9 mouse cellular contexts compared by ENCODE assay signal in the genomic region with DNA sequence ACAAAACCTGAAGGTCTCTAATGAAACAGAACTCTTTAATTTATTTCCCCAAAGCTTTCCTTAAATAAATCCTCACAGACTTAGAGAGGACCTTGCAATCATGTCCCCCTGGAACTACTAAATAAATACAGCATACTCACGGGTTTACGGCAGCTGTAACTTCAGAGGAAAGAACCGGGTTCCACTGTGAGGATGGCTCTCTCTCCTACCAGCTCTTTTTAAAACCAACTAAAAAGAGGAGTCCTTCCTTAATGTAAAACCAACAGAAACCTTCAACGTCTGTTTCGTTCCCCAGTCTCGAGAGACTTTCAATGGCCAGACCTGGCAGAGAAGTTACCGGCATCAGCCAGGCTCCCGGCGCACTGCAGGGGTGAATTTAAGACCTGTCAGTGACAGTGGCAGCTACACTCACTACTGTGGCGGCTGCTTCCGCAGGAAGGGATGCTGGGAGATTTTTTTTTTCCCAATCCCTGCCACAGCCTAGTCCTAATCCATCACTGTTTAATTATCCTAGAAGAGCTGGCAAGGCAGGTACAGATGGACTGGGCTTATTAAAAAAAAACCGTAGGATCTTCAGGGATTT. TPM values are rescaled to one million over a fixed set of nuclear protein-coding genes. Genes with fewer than 3 reads are reported as not detected.
DNase-seq lines count a peak whose midpoint lies in the region; ATAC-seq and TF ChIP-seq lines count a peak whose summit lies in the region.
"Had no signal": no experiment of that assay in that cellular context is flagged by ENCODE, and none has a peak within 500 bp of the region (broad histone marks: within the 10 kb centered on the region; RNA-seq: fewer than 3 reads in every experiment).

No protein-coding gene starts in this region.

- H3K27ac ChIP-seq in heart, adult 2 months = no peak overlapping the region
- H3K27ac ChIP-seq in cortical plate, adult 2 months (ENCODE audit: insufficient read depth, low read length) = peak overlapping the region; percentile 82
- H3K27ac ChIP-seq in heart, embryonic 14.5 days (replicated peaks in 1 of 2; ENCODE audit: control insufficient read depth in 1 of 2, insufficient read depth in 1 of 2, low read depth in 2 of 2, low read length in 2 of 2) = no peak overlapping the region; a peak in 1 of 4 replicates
- no peak overlapping the region for H3K27ac ChIP-seq in stomach, embryonic 14.5 days (ENCODE audit: low read length)

- no peak for TF ChIP-seq EP300 in heart, adult 2 months (IDR thresholded peaks at IDR 0.05; ENCODE audit: insufficient read depth, low read depth, low read length)

- peak overlapping the region; percentile 43 for H3K4me3 ChIP-seq in heart, adult 2 months
- peak overlapping the region; percentile 62 for H3K4me3 ChIP-seq in cortical plate, adult 2 months (ENCODE audit: insufficient read depth, low read length)
- peak overlapping the region; percentile 48 to 50 for H3K4me3 ChIP-seq in heart, embryonic 14.5 days (ENCODE audit: control insufficient read depth in 1 of 2, insufficient read depth in 1 of 2, low read depth in 1 of 2, low read length in 2 of 2)
- H3K4me3 ChIP-seq in stomach, embryonic 14.5 days (ENCODE audit: low read depth, low read length) = peak overlapping the region; percentile 25

- H3K79me2 ChIP-seq in heart, adult 2 months (replicated peaks; ENCODE audit: control insufficient read depth, insufficient read depth, low read length) = no peaks in the 10 kb centered on the region

- no peaks in the 10 kb centered on the region for H3K27me3 ChIP-seq in heart, adult 2 months (ENCODE audit: control insufficient read depth, insufficient read depth, low read length)
- no peaks in the 10 kb centered on the region; the same call in 1 of the 2 replicates for H3K27me3 ChIP-seq in heart, embryonic 14.5 days (ENCODE audit: control insufficient read depth, insufficient read depth, low read length)
- H3K27me3 ChIP-seq in stomach, embryonic 14.5 days (ENCODE audit: control insufficient read depth, insufficient read depth, low read length) = no peaks in the 10 kb centered on the region
- H3K27me3 ChIP-seq: CH12.LX had no signal

- WGBS in heart, adult 2 months = 5% methylated on average over 12 of the region's 12 CpGs
- 5% methylated on average over 12 of the region's 12 CpGs for WGBS in heart, embryonic 14.5 days
- 3% methylated on average over 12 of the region's 12 CpGs for WGBS in stomach, embryonic 14.5 days

- peak; percentile 40 to 49 for DNase-seq in heart, adult 2 months
- no peak for DNase-seq in heart, adult 8-10 months (ENCODE audit: low spot score)
- peak; percentile 47 to 65 for DNase-seq in kidney, postnatal 4 days
- DNase-seq in ovary, postnatal 36 days (ENCODE audit: low spot score) = no peak

- no peaks in the 10 kb centered on the region; the same call in none of the 2 replicates for H3K4me1 ChIP-seq in heart, adult 2 months (ENCODE audit: control insufficient read depth, insufficient read depth, low read length)
- H3K4me1 ChIP-seq in cortical plate, adult 2 months (ENCODE audit: control insufficient read depth, insufficient read depth, low read length) = peaks cover 11% of the 10 kb centered on the region
- H3K4me1 ChIP-seq in heart, embryonic 14.5 days (ENCODE audit: control insufficient read depth in 2 of 2, insufficient read depth in 2 of 2, low read length in 2 of 2) = peaks cover 0 to 2% of the 10 kb centered on the region in 2 experiments; a peak in 1 of 4 replicates
- no peaks in the 10 kb centered on the region for H3K4me1 ChIP-seq in stomach, embryonic 14.5 days (ENCODE audit: control insufficient read depth, insufficient read depth, low read length)

- no peaks in the 10 kb centered on the region for H3K9me3 ChIP-seq in heart, embryonic 14.5 days (ENCODE audit: control insufficient read depth, low read length)
- no peaks in the 10 kb centered on the region for H3K9me3 ChIP-seq in stomach, embryonic 14.5 days (ENCODE audit: control insufficient read depth, low read depth, low read length)

- no peak for TF ChIP-seq CTCF in heart, adult 2 months (IDR thresholded peaks at IDR 0.05)
- no peak for TF ChIP-seq CTCF in cortical plate, adult 2 months (IDR thresholded peaks at IDR 0.05; ENCODE audit: extremely low read depth, insufficient read depth, low read length)

- TF ChIP-seq POLR2A in heart, adult 2 months (IDR thresholded peaks at IDR 0.05; ENCODE audit: insufficient read depth, low read depth, low read length) = no peak
- TF ChIP-seq POLR2A in cortical plate, adult 2 months (IDR thresholded peaks at IDR 0.05; ENCODE audit: extremely low read depth, insufficient read depth, low read length) = peak; percentile 72; the same call in 1 of the 2 replicates

- H3K4me2 ChIP-seq in heart, embryonic 14.5 days (ENCODE audit: low read length) = peak overlapping the region; percentile 85
- peak overlapping the region; percentile 71 for H3K4me2 ChIP-seq in stomach, embryonic 14.5 days (replicated peaks; ENCODE audit: low read depth, low read length)

- no peaks in the 10 kb centered on the region for H3K36me3 ChIP-seq in heart, adult 2 months (ENCODE audit: control insufficient read depth, insufficient read depth, low read length)
- no peaks in the 10 kb centered on the region for H3K36me3 ChIP-seq in heart, embryonic 14.5 days (ENCODE audit: control insufficient read depth, insufficient read depth, low read length)
- no peaks in the 10 kb centered on the region for H3K36me3 ChIP-seq in stomach, embryonic 14.5 days (ENCODE audit: control insufficient read depth, insufficient read depth, low read length)

- intact Hi-C loops in heart, adult 2 months (cut with DNase I) = loop anchor here (5.0 kb wide), 1 partner anchor 32 kb away; no protein-coding TSS in a partner anchor

- H3K9ac ChIP-seq in heart, adult 2 months (ENCODE audit: low read depth, low read length) = peak overlapping the region; percentile 43; the same call in 1 of the 2 replicates
- H3K9ac ChIP-seq in heart, embryonic 14.5 days (ENCODE audit: low read length) = peak overlapping the region; percentile 64
- H3K9ac ChIP-seq in stomach, embryonic 14.5 days (replicated peaks; ENCODE audit: low read depth, low read length) = no peak overlapping the region; the same call in 1 of the 2 replicates

- ATAC-seq in heart, embryonic 14.5 days (ENCODE audit: insufficient number of reproducible peaks, insufficient read depth, low FRiP score, low read depth) = no peak
- 0 out of 2 replicates have a peak, but pooled peaks have one; percentile 17 for ATAC-seq in megakaryocyte-erythroid progenitor cell, adult 5-6 weeks (replicated peaks; ENCODE audit: low FRiP score, low TSS enrichment, poor library complexity, severe bottlenecking)
- no peak for ATAC-seq in stomach, embryonic 14.5 days (ENCODE audit: insufficient number of reproducible peaks, insufficient read depth, low FRiP score, low read depth)

RNA-seq across cellular contexts. Expression of gene Ttc39b, which starts 39.2 kb away (rescaled TPM):
- 10 to 100 TPM; 16.2 to 21.9 TPM for total RNA-seq in heart, adult 2 months (2021)
- 3.8 and 7.4 TPM in 2 replicates for polyA plus RNA-seq in heart, adult 2 months (2012; rRNA removed)
- 10 to 100 TPM; 18.5 to 23.7 (median 20.8) TPM for total RNA-seq in heart, adult 8-10 months (2022)
- polyA plus RNA-seq in cortical plate, adult 2 months (2012; rRNA removed) = 19.6 and 20.8 TPM in 2 replicates
- 2.5 and 3.5 TPM in 2 replicates for polyA plus RNA-seq in heart, embryonic 14.5 days (2014; fragmentation: Nextera tagmentation; extraction: Ambion mirVana)
- total RNA-seq in megakaryocyte-erythroid progenitor cell, adult 5-6 weeks (2014; fragmentation: Nextera tagmentation) = 7.9 and 11.5 TPM in 2 replicates
- 8.5 and 20.1 TPM in 2 replicates for total RNA-seq in megakaryocyte-erythroid progenitor cell, adult 5-6 weeks (2017)
- 3.1 and 3.3 TPM in 2 replicates for polyA plus RNA-seq in stomach, embryonic 14.5 days (2014; fragmentation: Nextera tagmentation; extraction: Ambion mirVana)

Comparison
In these comparisons a context has a peak if more than half of its experiments do, and no peak if none do; other contexts are left out.
1. DNase-seq: peak in heart, adult 2 months (2 of 2) and kidney, postnatal 4 days (2 of 2); none in heart, adult 8-10 months (single experiment) and ovary, postnatal 36 days (single experiment).
2. Peak in every context shown above with its lines, with median percentiles within 50 percentile points of each other: H3K4me3 ChIP-seq.